Comparison of ENCODE assay signal across 8 mouse cellular contexts in the genomic region with DNA sequence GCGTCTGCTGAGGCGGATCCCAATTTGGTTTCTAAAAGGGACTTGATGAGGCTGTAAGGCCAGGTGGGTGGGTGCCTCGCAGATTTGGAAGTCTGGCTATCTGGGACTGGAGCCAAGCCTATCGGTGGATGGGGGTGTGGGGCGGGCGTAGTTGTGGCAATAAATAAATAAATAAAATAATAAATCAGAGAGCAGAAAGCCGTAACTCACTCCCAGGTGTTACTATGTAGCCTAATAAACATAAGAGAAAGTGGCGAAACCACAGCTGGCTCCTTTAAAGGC. TPM values are rescaled to one million over a fixed set of nuclear protein-coding genes. Genes with fewer than 3 reads are reported as not detected.
DNase-seq lines count a peak whose midpoint lies in the region; ATAC-seq lines count a peak whose summit lies in the region.

No protein-coding gene starts in this region.

- no peaks in the 10 kb centered on the region for H3K9me3 ChIP-seq in kidney, embryonic 14.5 days (ENCODE audit: control insufficient read depth, low read length)
- no peaks in the 10 kb centered on the region for H3K9me3 ChIP-seq in embryonic facial prominence, embryonic 10.5 days
- H3K9me3 ChIP-seq in hindbrain, embryonic 16.5 days (ENCODE audit: control insufficient read depth, low read length) = no peaks in the 10 kb centered on the region
- H3K9me3 ChIP-seq in midbrain, embryonic 11.5 days (ENCODE audit: control insufficient read depth, low read length) = no peaks in the 10 kb centered on the region

- H3K27ac ChIP-seq in kidney, embryonic 14.5 days (ENCODE audit: low read depth, low read length) = no peak overlapping the region
- no peak overlapping the region for H3K27ac ChIP-seq in embryonic facial prominence, embryonic 10.5 days (replicated peaks)
- no peak overlapping the region for H3K27ac ChIP-seq in hindbrain, embryonic 16.5 days (ENCODE audit: low read depth, low read length)
- no peak overlapping the region for H3K27ac ChIP-seq in midbrain, embryonic 11.5 days (ENCODE audit: low read depth, low read length)

- peak overlapping the region; percentile 69 for H3K4me2 ChIP-seq in kidney, embryonic 14.5 days (replicated peaks; ENCODE audit: low read depth, low read length)
- H3K4me2 ChIP-seq in hindbrain, embryonic 16.5 days (ENCODE audit: low read length) = peak overlapping the region; percentile 73
- H3K4me2 ChIP-seq in midbrain, embryonic 11.5 days = peak overlapping the region; percentile 63; the same call in 1 of the 2 replicates

- no peak for DNase-seq in kidney, adult 9 months
- DNase-seq in embryonic facial prominence, embryonic 10.5 days (ENCODE audit: low spot score) = no peak
- no peak for DNase-seq in midbrain, embryonic 11.5 days (ENCODE audit: low spot score, missing footprints)
- no peak for DNase-seq in cerebellum, adult 8-10 months
- DNase-seq in urinary bladder, postnatal 25 days (ENCODE audit: low spot score) = no peak
- DNase-seq in natural killer cell, adult 2 months (ENCODE audit: low spot score in 2 of 2) = no peak

- H3K9ac ChIP-seq in kidney, embryonic 14.5 days (ENCODE audit: low read depth, low read length) = peak overlapping the region; percentile 42; the same call in 1 of the 2 replicates
- no peak overlapping the region for H3K9ac ChIP-seq in hindbrain, embryonic 16.5 days (ENCODE audit: low read depth, low read length)
- H3K9ac ChIP-seq in midbrain, embryonic 11.5 days (ENCODE audit: low read length) = no peak overlapping the region

- H3K36me3 ChIP-seq in kidney, embryonic 14.5 days (ENCODE audit: control insufficient read depth, insufficient read depth, low read length) = peaks cover 20% of the 10 kb centered on the region
- H3K36me3 ChIP-seq in embryonic facial prominence, embryonic 10.5 days (replicated peaks) = peaks cover 22% of the 10 kb centered on the region
- H3K36me3 ChIP-seq in hindbrain, embryonic 16.5 days (ENCODE audit: control insufficient read depth, insufficient read depth, low read length) = peaks cover 13% of the 10 kb centered on the region
- peaks cover 4% of the 10 kb centered on the region; the same call in 1 of the 2 replicates for H3K36me3 ChIP-seq in midbrain, embryonic 11.5 days (ENCODE audit: control insufficient read depth, insufficient read depth, low read length)

- H3K27me3 ChIP-seq in kidney, embryonic 14.5 days (ENCODE audit: control insufficient read depth, insufficient read depth, low read length) = no peaks in the 10 kb centered on the region
- peaks cover 24% of the 10 kb centered on the region for H3K27me3 ChIP-seq in embryonic facial prominence, embryonic 10.5 days (replicated peaks; ENCODE audit: low read depth, poor library complexity, severe bottlenecking)
- H3K27me3 ChIP-seq in hindbrain, embryonic 16.5 days (replicated peaks; ENCODE audit: control insufficient read depth, insufficient read depth, low read length) = peaks cover 15% of the 10 kb centered on the region
- peaks cover 22% of the 10 kb centered on the region for H3K27me3 ChIP-seq in midbrain, embryonic 11.5 days (ENCODE audit: control insufficient read depth, insufficient read depth, low read length)

- peaks cover 8% of the 10 kb centered on the region for H3K4me1 ChIP-seq in kidney, embryonic 14.5 days (ENCODE audit: control insufficient read depth, insufficient read depth, low read length)
- H3K4me1 ChIP-seq in embryonic facial prominence, embryonic 10.5 days = peaks cover 25% of the 10 kb centered on the region
- H3K4me1 ChIP-seq in hindbrain, embryonic 16.5 days (ENCODE audit: control insufficient read depth, insufficient read depth, low read depth, low read length) = peaks cover 13% of the 10 kb centered on the region
- H3K4me1 ChIP-seq in midbrain, embryonic 11.5 days (ENCODE audit: control insufficient read depth, insufficient read depth, low read length) = peaks cover 9% of the 10 kb centered on the region

- H3K4me3 ChIP-seq in kidney, embryonic 14.5 days (ENCODE audit: low read length) = peak overlapping the region; percentile 41
- peak overlapping the region; percentile 67 for H3K4me3 ChIP-seq in embryonic facial prominence, embryonic 10.5 days
- H3K4me3 ChIP-seq in hindbrain, embryonic 16.5 days (ENCODE audit: low read length) = peak overlapping the region; percentile 38
- H3K4me3 ChIP-seq in midbrain, embryonic 11.5 days (ENCODE audit: low read depth, low read length) = no peak overlapping the region

- 2% methylated on average over 8 of the region's 8 CpGs for WGBS in kidney, embryonic 14.5 days
- WGBS in embryonic facial prominence, embryonic 10.5 days = 21% methylated on average over 8 of the region's 8 CpGs
- WGBS in hindbrain, embryonic 16.5 days = 12% methylated on average over 8 of the region's 8 CpGs
- WGBS in midbrain, embryonic 11.5 days = 22% methylated on average over 8 of the region's 8 CpGs

- no peak for ATAC-seq in kidney, embryonic 14.5 days (ENCODE audit: low FRiP score, low TSS enrichment)
- ATAC-seq in hindbrain, embryonic 16.5 days = no peak
- ATAC-seq in midbrain, embryonic 11.5 days (ENCODE audit: low FRiP score) = no peak

RNA-seq across cellular contexts. Expression of gene Ell3, which starts 1.1 kb away (rescaled TPM):
- 12.0 and 12.2 TPM in 2 replicates for polyA plus RNA-seq in kidney, embryonic 14.5 days (2014; fragmentation: Nextera tagmentation; extraction: Ambion mirVana)
- 8.0 and 12.0 TPM in 2 replicates for polyA plus RNA-seq in embryonic facial prominence, embryonic 10.5 days (2016; fragmentation: Nextera tagmentation; extraction: Ambion mirVana)
- polyA plus RNA-seq in hindbrain, embryonic 16.5 days (2015; fragmentation: Nextera tagmentation; extraction: Ambion mirVana) = 2.4 and 3.0 TPM in 2 replicates
- 2.2 and 2.5 TPM in 2 replicates for polyA plus RNA-seq in midbrain, embryonic 11.5 days (2014; fragmentation: Nextera tagmentation; extraction: Ambion mirVana)

RNA-seq across cellular contexts. Expression of gene Serf2, which starts 6.0 kb away (rescaled TPM):
- 522 and 664 TPM in 2 replicates for polyA plus RNA-seq in kidney, embryonic 14.5 days (2014; fragmentation: Nextera tagmentation; extraction: Ambion mirVana)
- 482 and 494 TPM in 2 replicates for polyA plus RNA-seq in embryonic facial prominence, embryonic 10.5 days (2016; fragmentation: Nextera tagmentation; extraction: Ambion mirVana)
- 254 and 262 TPM in 2 replicates for polyA plus RNA-seq in hindbrain, embryonic 16.5 days (2015; fragmentation: Nextera tagmentation; extraction: Ambion mirVana)
- polyA plus RNA-seq in midbrain, embryonic 11.5 days (2014; fragmentation: Nextera tagmentation; extraction: Ambion mirVana) = 467 and 471 TPM in 2 replicates

RNA-seq across cellular contexts. Expression of gene Hypk, which starts 10.1 kb away (rescaled TPM):
- 116 and 147 TPM in 2 replicates for polyA plus RNA-seq in kidney, embryonic 14.5 days (2014; fragmentation: Nextera tagmentation; extraction: Ambion mirVana)
- polyA plus RNA-seq in embryonic facial prominence, embryonic 10.5 days (2016; fragmentation: Nextera tagmentation; extraction: Ambion mirVana) = 143 and 146 TPM in 2 replicates
- 99.2 and 122 TPM in 2 replicates for polyA plus RNA-seq in hindbrain, embryonic 16.5 days (2015; fragmentation: Nextera tagmentation; extraction: Ambion mirVana)
- 118 and 128 TPM in 2 replicates for polyA plus RNA-seq in midbrain, embryonic 11.5 days (2014; fragmentation: Nextera tagmentation; extraction: Ambion mirVana)

RNA-seq across cellular contexts. Expression of gene Serinc4, which starts 13.6 kb away (rescaled TPM):
- 0.20 and 0.24 TPM in 2 replicates for polyA plus RNA-seq in kidney, embryonic 14.5 days (2014; fragmentation: Nextera tagmentation; extraction: Ambion mirVana)
- polyA plus RNA-seq in embryonic facial prominence, embryonic 10.5 days (2016; fragmentation: Nextera tagmentation; extraction: Ambion mirVana) = 0.30 and 0.57 TPM in 2 replicates
- polyA plus RNA-seq in hindbrain, embryonic 16.5 days (2015; fragmentation: Nextera tagmentation; extraction: Ambion mirVana) = 0.95 and 1.2 TPM in 2 replicates
- polyA plus RNA-seq in midbrain, embryonic 11.5 days (2014; fragmentation: Nextera tagmentation; extraction: Ambion mirVana) = 0.48 and 0.77 TPM in 2 replicates

RNA-seq across cellular contexts. Expression of gene Catsper2, which starts 29.4 kb away (rescaled TPM):
- polyA plus RNA-seq in kidney, embryonic 14.5 days (2014; fragmentation: Nextera tagmentation; extraction: Ambion mirVana) = 2.2 and 2.8 TPM in 2 replicates
- 3.3 and 3.7 TPM in 2 replicates for polyA plus RNA-seq in embryonic facial prominence, embryonic 10.5 days (2016; fragmentation: Nextera tagmentation; extraction: Ambion mirVana)
- 3.5 and 3.6 TPM in 2 replicates for polyA plus RNA-seq in hindbrain, embryonic 16.5 days (2015; fragmentation: Nextera tagmentation; extraction: Ambion mirVana)
- polyA plus RNA-seq in midbrain, embryonic 11.5 days (2014; fragmentation: Nextera tagmentation; extraction: Ambion mirVana) = 1.6 and 2.0 TPM in 2 replicates
